Mouse (Mus musculus): Measurements from ENCODE around the gene Rnf144a.
A peak's percentile ranks its signal among the peaks of the same experiment; 100 is the strongest.
"Not testable (repeated sequence)": the region's sequence is repeated elsewhere in the genome, so short reads cannot be mapped to it uniquely, and the experiment has no call there.

Gene Rnf144a

DNA sequence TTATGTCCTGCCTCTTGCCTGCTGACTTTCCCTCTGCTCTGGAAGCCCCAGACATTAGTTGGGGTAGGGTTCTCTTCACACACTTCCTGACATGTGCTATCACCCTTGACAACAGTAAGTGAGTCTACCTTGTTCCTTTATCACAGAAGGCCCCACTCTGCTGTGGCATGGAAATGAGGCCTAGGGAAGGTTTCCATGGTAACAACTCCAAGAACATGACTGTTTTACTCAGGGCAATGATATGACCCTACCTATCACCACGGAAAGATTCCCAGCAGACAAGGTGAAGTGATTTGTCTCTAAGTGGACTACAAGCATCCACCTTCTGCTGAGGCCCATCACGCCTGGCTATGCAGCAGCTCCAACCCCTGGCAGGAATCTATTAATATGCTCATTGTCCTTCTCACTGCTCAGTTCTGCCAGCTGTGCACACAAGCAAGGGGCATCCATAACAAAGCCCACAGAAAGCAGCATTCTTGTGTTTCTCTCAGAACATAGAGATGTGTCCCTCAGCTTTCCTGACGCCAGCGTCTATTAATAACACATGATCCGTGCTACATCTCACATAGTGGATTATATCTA lies 91.2 kb downstream of the Rnf144a start:
- no peak for DNase-seq (ENCODE audit: low spot score)

GRCm38 (mm10) chr12:26316261-26316660 lies 98.8 kb downstream of the Rnf144a start:
- no peak for DNase-seq (ENCODE audit: low spot score)

DNA sequence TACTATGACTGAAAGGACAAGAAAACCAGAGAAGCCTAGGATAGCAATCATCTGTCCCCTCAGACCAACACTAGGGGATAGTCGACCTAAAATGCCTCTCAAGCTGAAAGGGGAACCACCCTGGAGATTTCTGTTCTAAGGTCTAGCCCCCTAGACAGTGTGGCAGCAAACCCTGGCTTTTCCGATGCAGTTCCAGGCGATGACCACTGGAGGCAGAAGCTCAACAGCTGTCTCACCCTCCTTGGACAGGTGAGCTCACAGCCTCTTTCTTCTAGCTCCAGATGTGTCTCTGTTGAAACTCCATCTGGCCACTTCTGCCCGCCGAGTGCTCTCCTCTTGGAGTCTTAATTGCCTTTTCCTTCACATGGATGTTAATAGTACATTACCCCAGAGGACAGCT lies 100.1 kb downstream of the Rnf144a start:
- DNase-seq (ENCODE audit: low spot score): peak; percentile 2

DNA sequence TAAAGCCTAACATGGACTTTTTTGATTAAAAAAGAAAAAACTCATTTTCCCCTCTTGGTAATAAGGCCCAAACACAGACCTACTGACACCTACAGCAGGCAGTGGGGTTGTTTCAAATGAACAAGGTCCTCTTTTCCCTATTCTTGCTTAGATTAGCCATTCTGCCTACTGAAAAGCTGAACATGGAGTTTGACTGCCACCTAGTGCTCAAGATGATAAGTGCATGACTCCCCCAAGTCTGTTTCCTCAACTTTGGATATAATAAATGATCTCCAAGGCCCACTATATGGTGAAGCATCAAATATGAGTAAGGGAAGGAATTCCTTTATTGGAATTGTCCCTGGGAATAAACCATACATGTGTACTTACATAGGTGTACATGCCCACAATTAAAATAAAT lies 103.5 kb downstream of the Rnf144a start:
- DNase-seq (ENCODE audit: low spot score): peak; percentile 6

- DNase-seq (ENCODE audit: low spot score): no peak
Observed at GRCm38 (mm10) chr12:26310247-26310646, 104.8 kb downstream of the Rnf144a start.

DNA sequence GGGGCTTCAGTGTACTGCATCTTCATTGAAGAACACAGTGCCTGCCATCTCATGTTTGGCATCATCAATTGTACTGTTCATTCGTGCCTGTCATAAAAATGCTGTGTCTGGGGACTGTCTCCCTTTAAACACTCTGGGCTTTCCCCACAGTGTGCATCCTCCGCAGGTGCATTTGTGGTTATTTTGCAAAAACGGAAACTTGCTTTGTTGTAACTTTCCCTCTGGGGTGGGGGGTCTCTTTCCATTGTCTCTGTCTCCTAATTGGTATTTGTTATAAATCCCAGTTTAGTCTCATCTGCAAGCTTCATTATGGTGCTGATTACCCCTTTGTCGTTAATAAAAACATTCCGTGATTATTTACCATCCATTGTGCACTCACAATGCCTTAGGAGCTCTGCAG lies 112.2 kb downstream of the Rnf144a start:
- no peak for DNase-seq (ENCODE audit: low spot score)

DNA sequence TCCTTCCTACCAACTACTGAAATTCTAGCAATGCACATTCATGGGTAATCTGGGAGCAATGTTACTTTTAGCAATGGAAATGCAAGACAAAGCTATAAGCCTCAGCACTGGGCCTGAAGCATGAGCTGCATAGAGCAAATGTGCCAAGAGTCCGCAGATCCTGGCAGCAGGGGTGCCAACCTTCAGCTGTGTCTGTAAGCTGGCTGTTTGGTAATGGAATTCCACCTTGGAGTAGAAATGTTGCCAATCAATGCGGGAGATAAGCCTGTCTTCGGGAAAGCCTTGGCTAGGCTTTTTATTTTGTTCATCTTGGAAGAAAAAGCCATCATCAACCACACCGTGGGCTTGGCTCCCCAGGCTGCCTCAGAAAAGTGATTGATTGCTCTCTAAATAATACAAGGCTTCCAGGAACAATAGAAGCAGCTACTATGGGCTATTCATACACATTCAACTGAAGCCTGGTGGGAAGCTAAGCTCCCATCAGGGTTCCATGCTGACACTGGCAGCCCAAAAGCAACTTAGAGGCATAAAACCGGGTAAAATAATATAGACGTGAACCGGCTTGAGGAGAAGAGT lies 115.5 kb downstream of the Rnf144a start:
- no peak for DNase-seq (ENCODE audit: low spot score)

GRCm38 (mm10) chr12:26295995-26296394 lies 119.1 kb downstream of the Rnf144a start:
- not testable (repeated sequence) for DNase-seq (ENCODE audit: low spot score)

DNA sequence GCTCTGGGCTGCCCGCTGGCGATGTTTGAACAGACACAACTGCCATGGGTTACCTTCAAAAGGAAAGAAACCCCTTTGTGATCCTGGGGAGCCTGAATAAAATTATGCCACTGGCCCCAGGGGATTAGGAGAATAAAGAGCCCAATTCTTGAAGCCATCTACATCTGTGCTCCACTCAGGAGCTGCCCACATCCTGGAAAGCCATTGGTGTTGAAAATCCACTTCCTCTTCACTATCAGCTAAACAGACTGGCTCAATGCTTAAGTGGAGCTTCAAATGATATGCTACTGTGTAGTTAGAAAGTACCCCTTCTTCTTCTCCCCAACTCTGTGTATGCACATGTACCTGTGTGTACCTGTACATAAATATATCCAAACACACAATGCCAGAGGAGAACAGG lies 125.9 kb downstream of the Rnf144a start:
- no peak for DNase-seq (ENCODE audit: low spot score)

DNA sequence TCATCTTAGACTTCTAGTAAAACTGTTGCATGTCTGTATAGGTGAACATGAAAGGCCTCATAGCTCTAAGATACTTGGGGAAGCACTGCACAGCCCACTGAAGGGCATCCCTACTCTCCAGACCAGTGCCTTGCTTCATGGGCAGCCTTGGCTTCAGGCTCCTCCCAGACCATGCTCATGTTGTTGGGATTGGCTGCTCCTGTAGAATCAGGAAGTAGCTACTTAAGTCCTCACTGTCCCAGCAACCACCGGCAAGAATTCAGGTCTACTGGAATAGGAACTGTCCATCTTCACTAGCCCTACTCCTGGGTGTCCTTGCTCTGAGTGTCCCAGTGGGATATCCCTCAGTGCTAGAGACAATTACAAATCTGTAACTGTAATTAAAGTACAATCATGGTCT lies 126.7 kb downstream of the Rnf144a start:
- no peak for DNase-seq (ENCODE audit: low spot score)

DNA sequence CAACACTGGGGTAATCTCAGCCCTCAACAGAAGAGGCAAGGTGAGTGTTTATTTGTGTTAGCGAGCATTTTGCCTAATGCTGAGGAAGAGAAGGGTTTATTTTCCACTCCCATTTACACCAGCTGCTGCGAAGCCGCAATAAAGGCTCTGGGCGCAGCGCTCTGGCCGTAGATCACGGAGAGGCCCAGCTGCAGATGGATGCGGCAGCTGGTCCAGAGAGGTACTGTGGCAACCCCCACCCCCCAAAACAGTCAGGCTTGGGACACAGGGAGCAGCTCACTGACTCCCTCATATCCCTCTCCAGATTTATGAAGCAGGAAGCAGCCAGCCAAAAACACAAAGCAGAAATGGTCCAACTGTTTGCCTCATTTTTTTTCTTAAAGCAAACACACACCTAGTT lies 129.1 kb downstream of the Rnf144a start:
- no peak for DNase-seq (ENCODE audit: low spot score)

- DNase-seq (ENCODE audit: low spot score): no peak
Observed at GRCm38 (mm10) chr12:26285460-26285859, 129.6 kb downstream of the Rnf144a start.

DNA sequence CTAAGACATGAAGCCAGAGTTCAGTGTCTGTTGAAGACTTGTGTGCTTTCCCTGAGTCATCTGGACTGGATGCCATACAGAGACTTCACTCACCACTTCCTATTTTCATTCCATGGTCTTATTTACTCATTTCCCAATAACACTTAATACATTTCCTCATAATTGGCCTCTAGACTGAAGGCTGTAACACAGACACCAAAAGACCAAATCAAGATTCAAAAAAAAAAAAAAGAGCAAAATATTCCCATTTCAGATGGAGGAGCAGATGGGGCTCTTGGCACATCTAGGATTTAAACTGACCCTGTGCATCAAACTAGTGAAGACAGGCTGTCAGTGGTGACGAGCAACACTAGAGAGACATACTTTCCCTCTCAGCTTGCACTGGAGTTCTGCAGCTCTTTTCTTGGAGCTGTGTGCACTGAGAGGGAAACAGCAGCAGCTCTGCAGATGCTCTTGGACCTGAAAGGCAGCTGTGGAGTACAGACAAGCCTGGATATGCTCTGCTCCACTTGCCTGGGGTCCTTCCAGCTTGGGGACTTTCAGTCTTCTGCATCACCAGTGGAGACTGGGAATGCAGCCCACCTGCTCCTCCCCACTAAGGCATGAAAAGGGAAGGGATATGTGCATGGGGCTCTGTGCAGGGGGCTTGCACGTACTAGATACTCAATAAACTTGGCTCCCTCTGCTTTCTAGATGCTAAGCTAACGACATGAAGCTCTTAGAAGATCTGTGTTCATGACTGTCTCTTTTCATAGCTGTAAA lies 134.2 kb downstream of the Rnf144a start:
- no peak for DNase-seq (ENCODE audit: low spot score)

GRCm38 (mm10) chr12:26277002-26277669 lies 137.9 kb downstream of the Rnf144a start:
- no peak for DNase-seq (ENCODE audit: low spot score)

- DNase-seq (ENCODE audit: low spot score): no peak
Observed at GRCm38 (mm10) chr12:26276556-26276955, 138.5 kb downstream of the Rnf144a start.

Measured in spleen, adult 12 weeks (tissue).